Mouse (Mus musculus) CH12.LX (cell line): Measurements from ENCODE around the gene Gtf2a2. TPM values are rescaled to one million over a fixed set of nuclear protein-coding genes. Genes with fewer than 3 reads are reported as not detected.
A peak's percentile ranks its signal among the peaks of the same experiment; 100 is the strongest.

Experiments
- DNase-seq: peaks from one replicate; pipeline ENCODE4 v3.0.0-alpha.2; 2013; ENCODE audit errors: extremely low read depth
- H3K27ac ChIP-seq: 2 replicates; pipeline ENCODE4 v1.5.1; 2012; ENCODE audit warnings: low read depth, mild to moderate bottlenecking, control low read depth, moderate library complexity; ENCODE audit not compliant: insufficient read depth
- H3K27me3 ChIP-seq: replicated peaks from 2 replicates; pipeline ENCODE3; 2012; ENCODE audit warnings: inconsistent platforms
- H3K36me3 ChIP-seq, 2 experiments: replicated peaks in 1 of 2; 2 replicates each; pipeline versions ENCODE3 to v1.6.1; 2012; ENCODE audit warnings: inconsistent platforms in 1 of 2, low read length in 1 of 2, mild to moderate bottlenecking in 1 of 2, mixed read lengths in 1 of 2, moderate library complexity in 1 of 2; ENCODE audit not compliant: control insufficient read depth in 1 of 2, insufficient read depth in 1 of 2
- H3K4me1 ChIP-seq, 2 experiments: 2 replicates each; pipeline ENCODE4 v1.6.1; 2012; ENCODE audit warnings: inconsistent platforms in 1 of 2, moderate library complexity in 1 of 2; ENCODE audit not compliant: insufficient read depth in 2 of 2, control insufficient read depth in 1 of 2
- H3K4me2 ChIP-seq: 2 replicates; pipeline ENCODE4 v1.6.1; 2012; ENCODE audit warnings: low read depth, mild to moderate bottlenecking, control low read depth; ENCODE audit not compliant: poor library complexity, insufficient read depth, severe bottlenecking
- H3K4me3 ChIP-seq, 3 experiments: fragments of 150-350 bp in 1 of 3; sonication (generic) in 1 of 3; replicated peaks in 1 of 3; 2 replicates each; pipeline versions ENCODE3 to v1.5.1; 2011 to 2012; ENCODE audit warnings: low read depth in 2 of 3, low read length in 2 of 3, mild to moderate bottlenecking in 2 of 3, moderate library complexity in 2 of 3, control low read depth in 1 of 3, improper control_type of control experiment in 1 of 3, inconsistent platforms in 1 of 3, mixed read lengths in 1 of 3; ENCODE audit not compliant: poor library complexity in 1 of 3
- H3K79me2 ChIP-seq: replicated peaks from 2 replicates; pipeline ENCODE4 v1.6.1; 2012; ENCODE audit warnings: mild to moderate bottlenecking, moderate library complexity; ENCODE audit not compliant: control insufficient read depth, poor library complexity, insufficient read depth, severe bottlenecking; ENCODE audit errors: extremely low read depth
- H3K9ac ChIP-seq: 2 replicates; pipeline ENCODE4 v1.6.1; 2012; ENCODE audit warnings: low read depth, mild to moderate bottlenecking, control low read depth, moderate library complexity; ENCODE audit not compliant: insufficient read depth
- H3K9me3 ChIP-seq: replicated peaks from 2 replicates; pipeline ENCODE3; 2012; ENCODE audit warnings: low read length, inconsistent platforms, mixed read lengths
- BHLHE40 ChIP-seq: IDR thresholded peaks from 2 replicates; pipeline ENCODE4 v1.6.1; 2011; ENCODE audit warnings: mild to moderate bottlenecking, low read depth, low read length, improper control_type of control experiment
- CHD1 ChIP-seq: IDR thresholded peaks from 2 replicates; pipeline ENCODE4 v1.6.1; 2012; ENCODE audit warnings: low read depth, low read length, improper control_type of control experiment, inconsistent platforms
- CHD2 ChIP-seq: IDR thresholded peaks from 2 replicates; pipeline ENCODE4 v1.6.1; 2011; ENCODE audit warnings: low read length, improper control_type of control experiment
- CTCF ChIP-seq, 2 experiments: IDR thresholded peaks in 1 of 2; conservative IDR thresholded peaks in 1 of 2; 2 replicates each; pipeline ENCODE4 v1.5.1; 2011 to 2012; ENCODE audit warnings: low read depth in 2 of 2, low read length in 2 of 2, improper control_type of control experiment in 1 of 2, inconsistent platforms in 1 of 2, mild to moderate bottlenecking in 1 of 2, moderate library complexity in 1 of 2
- ELF1 ChIP-seq: IDR thresholded peaks from 2 replicates; pipeline ENCODE4 v1.6.1; 2014; ENCODE audit warnings: low read depth, mild to moderate bottlenecking, inconsistent platforms, low read length, improper control_type of control experiment
- EP300 ChIP-seq: IDR thresholded peaks from 2 replicates; pipeline ENCODE4 v1.6.1; 2011; ENCODE audit warnings: low read length, improper control_type of control experiment
- ETS1 ChIP-seq: conservative IDR thresholded peaks from 2 replicates; pipeline ENCODE4 v1.6.1; 2012; ENCODE audit warnings: low read depth, mild to moderate bottlenecking, inconsistent platforms, low read length, improper control_type of control experiment, moderate library complexity
- KAT2A ChIP-seq: IDR thresholded peaks from 2 replicates; pipeline ENCODE4 v1.6.1; 2012; ENCODE audit warnings: low read length, improper control_type of control experiment, inconsistent platforms; ENCODE audit not compliant: insufficient replicate concordance
- MAX ChIP-seq: IDR thresholded peaks from 2 replicates; pipeline ENCODE4 v1.6.1; 2011; ENCODE audit warnings: low read length, improper control_type of control experiment
- MAZ ChIP-seq: IDR thresholded peaks from 2 replicates; pipeline ENCODE4 v1.6.1; 2012; ENCODE audit warnings: low read depth, mild to moderate bottlenecking, inconsistent platforms, low read length, improper control_type of control experiment, moderate library complexity
- MXI1 ChIP-seq: IDR thresholded peaks from 2 replicates; pipeline ENCODE4 v1.6.1; 2011; ENCODE audit warnings: mild to moderate bottlenecking, low read depth, low read length, improper control_type of control experiment
- MYC ChIP-seq: IDR thresholded peaks from 2 replicates; pipeline ENCODE4 v1.6.1; 2011; ENCODE audit warnings: low read depth, mild to moderate bottlenecking, improper control_type of control experiment, low read length
- NELFE ChIP-seq: IDR thresholded peaks from 2 replicates; pipeline ENCODE4 v1.6.1; 2011; ENCODE audit warnings: low read depth, low read length, improper control_type of control experiment
- PAX5 ChIP-seq: IDR thresholded peaks from 2 replicates; pipeline ENCODE4 v1.6.1; 2012; ENCODE audit warnings: low read length, inconsistent platforms, mixed read lengths
- POLR2A ChIP-seq: IDR thresholded peaks from 2 replicates; pipeline ENCODE4 v1.6.1; 2011; ENCODE audit warnings: low read depth, mild to moderate bottlenecking, improper control_type of control experiment, low read length
- POLR2AphosphoS2 ChIP-seq: IDR thresholded peaks from 2 replicates; pipeline ENCODE4 v1.6.1; 2011; ENCODE audit warnings: low read depth, low read length, improper control_type of control experiment
- RAD21 ChIP-seq: IDR thresholded peaks from 2 replicates; pipeline ENCODE4 v1.6.1; 2011; ENCODE audit warnings: low read depth, mild to moderate bottlenecking, low read length, improper control_type of control experiment, moderate library complexity
- RCOR1 ChIP-seq: conservative IDR thresholded peaks from 2 replicates; pipeline ENCODE4 v1.6.1; 2012; ENCODE audit warnings: low read depth, mild to moderate bottlenecking, inconsistent platforms, low read length, improper control_type of control experiment
- SIN3A ChIP-seq: IDR thresholded peaks from 2 replicates; pipeline ENCODE4 v1.6.1; 2012; ENCODE audit warnings: low read length, improper control_type of control experiment, inconsistent platforms
- SMC3 ChIP-seq: IDR thresholded peaks from 2 replicates; pipeline ENCODE4 v1.6.1; 2011; ENCODE audit warnings: low read depth, low read length, improper control_type of control experiment
- UBTF ChIP-seq: IDR thresholded peaks from 2 replicates; pipeline ENCODE4 v1.6.1; 2012; ENCODE audit warnings: low read depth, mild to moderate bottlenecking, inconsistent platforms, low read length, improper control_type of control experiment, moderate library complexity
- USF1 ChIP-seq: IDR thresholded peaks from 2 replicates; pipeline ENCODE4 v1.6.1; 2014; ENCODE audit warnings: low read depth, mild to moderate bottlenecking, inconsistent platforms, low read length, improper control_type of control experiment
- ZC3H11A ChIP-seq: IDR thresholded peaks from 2 replicates; pipeline ENCODE4 v1.6.1; 2012; ENCODE audit warnings: low read depth, mild to moderate bottlenecking, inconsistent platforms, low read length, improper control_type of control experiment
- ZKSCAN1 ChIP-seq: IDR thresholded peaks from 2 replicates; pipeline ENCODE4 v1.6.1; 2012; ENCODE audit warnings: low read depth, inconsistent platforms, low read length, improper control_type of control experiment, borderline replicate concordance
- ZNF384 ChIP-seq: IDR thresholded peaks from 2 replicates; pipeline ENCODE4 v1.6.1; 2012; ENCODE audit warnings: low read depth, low read length, improper control_type of control experiment, inconsistent platforms
- dilution Hi-C: fragments of 300-500 bp; cut with MboI; formaldehyde crosslinking; loops from 2 replicates; pipeline ENCODE4 v1.14.3; 2020; ENCODE audit warnings: low sequenced_read_pairs; ENCODE audit not compliant: extremely low pct_unique_long_range_greater_than_20kb, extremely low pct_ligation_motif_present
- in situ Hi-C: fragments of 300-500 bp; cut with MboI; formaldehyde crosslinking; loops from 3 replicates; pipeline ENCODE4 v1.14.3; 2019; ENCODE audit warnings: low sequenced_read_pairs, low pct_ligation_motif_present, low pct_unique_long_range_greater_than_20kb, mixed read lengths
- polyA plus RNA-seq: library from polyadenylated mRNA; unstranded; fragments of >175 nt; gene quantifications from 2 replicates; pipeline ENCODE4 v1.2.1, GENCODE M21; 2012; ENCODE audit warnings: low read depth; ENCODE audit not compliant: insufficient read length
- total RNA-seq, 2 experiments: library from RNA; depleted of rRNA; stranded (reverse); fragments of 300-350 nt in 1 of 2; fragments of >200 nt in 1 of 2; gene quantifications; 2 replicates each; pipeline ENCODE4 v1.2.3; 2012 to 2014

Gene Gtf2a2
- total and polyA plus RNA-seq, 3 experiments: 51.1 to 156 (median 109) TPM

GRCm38 (mm10) chr9:70010781-70011473, 1.4 kb upstream of the Gtf2a2 start:
- dilution Hi-C loops: no loop called here
- Histone ChIP-seq H3K27ac (no peak overlapping the region), H3K9me3 (no peaks in the 10 kb centered on the region), H3K9ac (no peak overlapping the region), H3K27me3 (no peaks in the 10 kb centered on the region), H3K4me1 (peaks cover 0 to 22% of the 10 kb centered on the region in 2 experiments; a peak in 2 of 4 replicates), H3K79me2 (peaks cover 24% of the 10 kb centered on the region), H3K4me3 (no peak overlapping the region), H3K36me3 (peaks cover 18 to 51% of the 10 kb centered on the region in 2 experiments)
- no peak for DNase-seq
- in situ Hi-C loops: no loop called here
- TF ChIP-seq MYC (no peak), ZNF384 (no peak), CHD2 (no peak), CTCF (conservative IDR thresholded peaks at IDR 0.05 in 1 of 2, IDR thresholded peaks at IDR 0.05 in 1 of 2; ENCODE audit: low read depth in 2 of 2, low read length in 2 of 2) (no peak), MAZ (no peak), POLR2AphosphoS2 (no peak), USF1 (no peak), EP300 (no peak), RAD21 (no peak), NELFE (no peak), SIN3A (no peak), BHLHE40 (no peak)
- TF ChIP-seq, all 38 proteins: peak for 0
- no peak overlapping the region for H3K4me2 ChIP-seq

- Histone ChIP-seq H3K36me3 (peaks cover 20 to 49% of the 10 kb centered on the region in 2 experiments), H3K27me3 (no peaks in the 10 kb centered on the region), H3K9me3 (no peaks in the 10 kb centered on the region)
- in situ Hi-C loops (no loop called here), dilution Hi-C loops (no loop called here)
- no peak for DNase-seq
- TF ChIP-seq CTCF (conservative IDR thresholded peaks at IDR 0.05 in 1 of 2, IDR thresholded peaks at IDR 0.05 in 1 of 2; ENCODE audit: low read depth in 2 of 2, low read length in 2 of 2) (no peak), POLR2A (no peak), UBTF (no peak), USF1 (no peak), SMC3 (no peak), ZKSCAN1 (no peak), PAX5 (no peak), ZC3H11A (no peak), CHD2 (no peak), RCOR1 (no peak), NELFE (no peak), CHD1 (no peak), ETS1 (no peak), KAT2A (no peak), MAX (no peak), ELF1 (no peak), MXI1 (no peak)
- TF ChIP-seq, all 38 proteins: peak for 0
- Histone ChIP-seq H3K4me1 (peaks cover 0 to 30% of the 10 kb centered on the region in 2 experiments; a peak in 2 of 4 replicates), H3K79me2 (peaks cover 27% of the 10 kb centered on the region), H3K4me3 (peak overlapping the region; percentile 36 to 90 (median 70)), H3K4me2 (peak overlapping the region; percentile 67), H3K27ac (no peak overlapping the region), H3K9ac (peak overlapping the region; percentile 69)
These were observed 578 bp upstream of the Gtf2a2 start for GRCm38 (mm10) chr9:70011537-70012407.
